Mouse (Mus musculus): ENCODE data around the gene Gtf2h4.

DNA sequence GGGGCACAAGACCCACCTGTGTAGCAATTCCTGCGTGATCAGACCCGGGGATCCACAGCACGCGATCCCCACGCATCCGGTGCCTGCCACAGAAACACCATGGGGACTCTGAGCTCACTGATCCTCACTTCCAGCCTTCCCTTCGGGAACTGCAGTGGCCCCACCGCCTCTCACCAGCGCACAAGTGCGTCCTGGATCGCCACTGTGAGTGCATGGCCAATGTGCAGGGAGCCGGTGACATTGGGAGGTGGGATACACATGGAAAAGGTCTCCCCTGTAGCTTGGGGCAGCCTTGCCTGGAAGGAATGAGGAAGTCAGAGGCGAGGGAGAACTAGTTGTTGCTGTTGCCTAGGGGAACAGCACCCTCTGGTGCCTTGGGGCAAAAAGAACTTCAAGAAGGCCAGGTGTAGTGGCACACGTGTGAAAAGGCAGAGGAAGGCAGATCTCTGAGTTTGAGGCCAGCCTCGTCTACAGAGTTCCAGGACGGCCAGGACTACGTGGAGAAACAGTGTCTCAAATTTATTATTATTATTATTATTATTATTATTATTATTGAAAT, 7.5 kb downstream of the Gtf2h4 start:
- TF ChIP-seq CTCF (IDR thresholded peaks at IDR 0.05; ENCODE audit: extremely low read depth, insufficient read depth, low read length) (peak; percentile 70), POLR2A (IDR thresholded peaks at IDR 0.05; ENCODE audit: extremely low read depth, insufficient read depth, low read length) (no peak)

All from cortical plate, adult 2 months (tissue).